Mouse (Mus musculus) limb, embryonic 12.5 days (tissue): ENCODE data around the gene Srsf2. TPM values are rescaled to one million over a fixed set of nuclear protein-coding genes. Genes with fewer than 3 reads are reported as not detected.
A peak's percentile ranks its signal among the peaks of the same experiment; 100 is the strongest.

Experiments used
- ATAC-seq: fragments of 200-750 bp; cut with Nextera tagmentation; 2 replicates; pipeline ENCODE4 v1.8.0; 2017; ENCODE audit warnings: low read depth, moderate TSS enrichment; ENCODE audit not compliant: insufficient number of reproducible peaks, insufficient read depth, low FRiP score, low TSS enrichment
- H3K27ac ChIP-seq: fragments of 300-500 bp; sonication (generic); 2 replicates; pipeline ENCODE4 v1.5.1; 2016; ENCODE audit warnings: mild to moderate bottlenecking, moderate library complexity
- H3K27me3 ChIP-seq: fragments of 300-500 bp; sonication (generic); 2 replicates; pipeline ENCODE4 v1.6.1; 2016; ENCODE audit warnings: mild to moderate bottlenecking, moderate library complexity
- H3K36me3 ChIP-seq: fragments of 300-500 bp; sonication (generic); 2 replicates; pipeline ENCODE4 v1.6.1; 2016; ENCODE audit warnings: mild to moderate bottlenecking, moderate library complexity
- H3K4me1 ChIP-seq: fragments of 300-500 bp; sonication (generic); replicated peaks from 2 replicates; pipeline ENCODE4 v1.6.1; 2016
- H3K4me2 ChIP-seq: fragments of 300-500 bp; sonication (generic); 2 replicates; pipeline ENCODE4 v1.6.1; 2016; ENCODE audit warnings: mild to moderate bottlenecking, moderate library complexity
- H3K4me3 ChIP-seq: fragments of 300-500 bp; sonication (generic); replicated peaks from 2 replicates; pipeline ENCODE4 v1.5.1; 2016; ENCODE audit warnings: mild to moderate bottlenecking
- H3K9ac ChIP-seq: fragments of 300-500 bp; sonication (generic); replicated peaks from 2 replicates; pipeline ENCODE4 v1.6.1; 2016; ENCODE audit warnings: mild to moderate bottlenecking, moderate library complexity
- H3K9me3 ChIP-seq: fragments of 300-500 bp; sonication (generic); 2 replicates; pipeline ENCODE4 v1.6.1; 2016; ENCODE audit warnings: mild to moderate bottlenecking, moderate library complexity
- WGBS: fragments of 180-500 bp; shearing (Covaris S2); methylation state at CpG from one replicate; pipeline ENCODE4 v1.1.7; 2016; 5-methylcytosine and 5-hydroxymethylcytosine counted together
- polyA plus RNA-seq: library from polyadenylated mRNA; unstranded; fragments of >200 nt; fragmentation: Nextera tagmentation; extraction: Ambion mirVana; gene quantifications from 2 replicates; pipeline ENCODE4 v1.2.1, GENCODE M21; 2016

The Srsf2 gene
- polyA plus RNA-seq, 1 experiment from 2014 or later: 1,014 TPM

DNA sequence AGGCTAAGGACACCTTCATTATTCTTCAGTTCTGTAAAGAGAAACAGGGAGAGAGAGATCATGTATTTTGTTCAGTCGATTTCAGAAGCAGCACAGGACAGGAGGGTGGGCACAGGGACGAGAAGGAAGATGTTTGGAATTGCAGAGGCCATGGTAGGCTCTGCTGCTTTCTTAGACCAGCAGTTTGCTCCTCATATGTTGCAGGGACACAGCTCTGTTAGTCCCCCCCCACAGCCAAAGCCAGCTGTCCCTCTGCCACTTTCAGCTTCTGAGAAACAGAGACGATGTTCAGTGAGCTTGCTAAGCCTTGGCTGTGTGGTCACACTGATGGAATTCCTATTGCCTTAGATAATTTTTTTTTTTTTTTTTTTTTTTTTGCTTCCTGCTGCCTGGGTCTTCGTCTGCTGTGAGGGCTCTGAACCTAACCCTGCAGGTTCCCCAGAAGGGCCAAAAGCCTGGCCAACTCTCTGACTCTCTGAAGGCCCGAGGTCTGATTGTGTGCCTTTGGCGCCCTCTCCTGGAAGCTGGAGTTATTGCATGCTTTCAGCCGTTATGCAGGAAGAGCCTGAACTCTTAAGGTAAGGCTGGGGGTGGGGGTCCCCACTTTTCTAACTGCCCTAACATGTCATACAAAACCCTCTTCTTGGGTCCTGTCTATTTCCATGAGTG is 44.8 kb downstream of the Srsf2 start:
- H3K27ac ChIP-seq: 0 out of 2 replicates have a peak overlapping the region, but pooled peaks have one; percentile 41
- no peak overlapping the region for H3K4me2 ChIP-seq
- no peaks in the 10 kb centered on the region for H3K9me3 ChIP-seq
- H3K4me1 ChIP-seq: peaks cover 33% of the 10 kb centered on the region
- ATAC-seq: no peak
- H3K27me3 ChIP-seq: peaks cover 5% of the 10 kb centered on the region; the same call in 1 of the 2 replicates
- WGBS: 31% methylated on average over 7 of the region's 7 CpGs
- no peak overlapping the region for H3K9ac ChIP-seq
- H3K36me3 ChIP-seq: no peaks in the 10 kb centered on the region
- H3K4me3 ChIP-seq: no peak overlapping the region

DNA sequence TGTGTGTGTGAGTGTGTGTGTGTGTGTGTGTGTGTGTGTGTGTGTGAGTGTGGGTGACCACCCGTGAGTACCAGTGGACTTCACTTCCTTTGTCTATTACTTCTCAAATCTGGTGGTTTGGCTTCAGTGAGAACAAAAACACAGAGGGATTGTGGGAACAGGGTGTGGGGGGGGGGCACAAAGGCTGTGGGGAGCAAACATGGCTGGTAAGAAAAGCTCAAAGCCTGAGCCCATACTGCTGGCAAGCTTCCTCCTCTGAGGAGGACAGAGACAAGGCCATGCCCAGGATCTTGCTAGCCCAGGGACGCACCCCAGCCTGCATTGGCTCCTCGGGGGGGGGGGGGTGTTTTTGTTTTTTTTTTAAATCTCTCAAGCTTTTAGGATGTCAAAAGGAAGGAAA is 45.4 kb downstream of the Srsf2 start:
- Histone ChIP-seq H3K27ac (no peak overlapping the region), H3K4me1 (peaks cover 27% of the 10 kb centered on the region)

DNA sequence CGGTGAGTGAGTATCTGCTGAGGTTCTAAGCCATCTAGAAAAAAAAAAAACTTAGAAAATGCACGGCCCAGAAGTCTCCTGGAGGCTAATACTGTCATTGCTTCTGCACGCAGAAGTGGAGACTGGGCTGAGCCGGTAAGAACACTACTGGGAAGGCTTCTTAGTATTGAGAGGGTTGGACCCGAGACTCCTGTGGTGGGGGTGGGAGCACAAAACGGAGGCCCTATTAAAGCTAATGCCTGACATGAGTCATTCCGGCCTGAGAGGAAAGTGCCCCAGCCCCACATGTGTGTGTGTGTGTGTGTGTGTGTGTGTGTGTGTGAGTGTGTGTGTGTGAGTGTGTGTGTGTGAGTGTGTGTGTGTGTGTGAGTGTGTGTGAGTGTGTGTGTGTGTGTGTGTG is 45.8 kb downstream of the Srsf2 start:
- H3K27ac ChIP-seq: no peak overlapping the region
- H3K27me3 ChIP-seq: peaks cover 5% of the 10 kb centered on the region; the same call in 1 of the 2 replicates
- 58% methylated on average over 7 of the region's 7 CpGs for WGBS
- H3K9me3 ChIP-seq: no peaks in the 10 kb centered on the region
- peaks cover 23% of the 10 kb centered on the region for H3K4me1 ChIP-seq
- no peak for ATAC-seq
- H3K4me3 ChIP-seq: no peak overlapping the region
- H3K4me2 ChIP-seq: no peak overlapping the region
- H3K9ac ChIP-seq: no peak overlapping the region
- H3K36me3 ChIP-seq: no peaks in the 10 kb centered on the region

More for the DNA sequence above, 45.4 kb downstream of the Srsf2 start:
- no peak for ATAC-seq
- WGBS: 77% methylated on average over 3 of the region's 3 CpGs
- Histone ChIP-seq H3K27me3 (peaks cover 5% of the 10 kb centered on the region; the same call in 1 of the 2 replicates), H3K9me3 (no peaks in the 10 kb centered on the region), H3K4me2 (no peak overlapping the region), H3K4me3 (no peak overlapping the region), H3K9ac (no peak overlapping the region), H3K36me3 (no peaks in the 10 kb centered on the region)

DNA sequence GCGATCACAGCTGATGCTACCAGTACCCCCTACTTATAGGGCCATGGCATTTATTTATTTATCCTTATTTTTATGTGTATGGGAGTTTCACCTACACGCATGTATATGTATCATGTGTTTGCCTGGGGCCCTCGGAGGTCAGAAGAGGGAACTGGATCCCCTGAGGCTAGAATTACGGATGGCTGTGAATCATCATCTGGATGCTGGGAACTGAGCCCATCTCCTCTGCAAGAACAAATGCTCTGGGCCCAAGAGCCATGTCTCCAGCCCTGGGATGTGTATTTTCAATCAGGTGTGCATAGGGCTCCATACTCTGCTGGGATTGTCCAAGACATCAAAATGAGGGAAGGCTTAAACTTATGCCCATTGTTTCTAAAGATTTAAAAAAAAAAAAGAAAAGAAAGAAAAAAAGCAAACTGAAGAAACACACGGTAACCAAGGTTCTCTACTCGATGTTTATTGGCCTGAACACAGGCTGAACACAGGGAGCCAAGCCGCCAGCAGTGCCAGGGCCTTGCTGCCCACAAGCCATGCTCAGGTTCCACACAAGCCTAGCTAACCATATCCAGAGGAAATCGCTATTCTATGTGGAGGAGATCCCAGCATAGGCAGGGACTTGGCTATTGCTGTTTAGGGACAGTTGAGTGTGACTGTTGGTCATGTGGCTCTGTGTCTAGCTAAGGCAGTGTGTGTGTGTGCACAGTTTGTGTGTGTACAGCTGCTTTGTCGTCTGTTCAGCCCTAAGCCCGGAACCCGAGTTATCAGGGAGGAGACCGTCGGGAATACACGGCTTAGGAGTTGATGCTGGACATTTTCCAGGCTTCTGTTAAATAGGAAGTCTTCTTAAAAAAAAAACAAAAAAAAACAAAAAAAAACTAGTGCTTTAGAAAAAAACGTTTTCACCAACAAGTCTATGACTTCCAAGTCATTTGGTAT is 46.5 kb downstream of the Srsf2 start:
- Histone ChIP-seq H3K27me3 (peaks cover 5% of the 10 kb centered on the region; the same call in 1 of the 2 replicates), H3K36me3 (no peaks in the 10 kb centered on the region), H3K9ac (no peak overlapping the region), H3K4me2 (no peak overlapping the region), H3K27ac (0 out of 2 replicates have a peak overlapping the region, but pooled peaks have one; percentile 41), H3K4me1 (peaks cover 18% of the 10 kb centered on the region), H3K4me3 (no peak overlapping the region), H3K9me3 (no peaks in the 10 kb centered on the region)
- no peak for ATAC-seq
- 84% methylated on average over 15 of the region's 15 CpGs for WGBS

DNA sequence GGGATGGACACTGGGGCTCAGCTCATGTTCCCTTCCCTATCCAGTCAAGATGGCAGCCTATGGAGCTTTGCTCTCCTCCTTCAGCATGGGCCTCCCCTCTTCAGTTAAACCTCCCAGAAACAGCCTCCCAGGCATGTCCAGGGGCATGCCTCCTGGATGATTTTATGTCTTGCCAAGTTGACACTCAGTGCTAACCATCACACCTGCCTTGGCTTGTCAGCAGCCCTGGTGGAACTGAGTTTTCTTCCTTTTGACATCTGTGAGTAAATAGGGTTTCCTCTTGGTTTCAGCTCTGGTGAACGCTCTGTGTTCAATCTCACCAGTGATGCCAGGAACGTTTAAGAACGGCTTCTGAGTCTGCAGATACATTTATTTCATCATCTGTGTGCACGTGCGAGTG is 50.2 kb downstream of the Srsf2 start:
- no peaks in the 10 kb centered on the region for H3K36me3 ChIP-seq
- no peaks in the 10 kb centered on the region for H3K9me3 ChIP-seq
- no peaks in the 10 kb centered on the region for H3K27me3 ChIP-seq
- 86% methylated on average over 5 of the region's 5 CpGs for WGBS
- no peak for ATAC-seq
- no peak overlapping the region for H3K27ac ChIP-seq
- H3K9ac ChIP-seq: no peak overlapping the region
- H3K4me3 ChIP-seq: no peak overlapping the region
- peaks cover under 1% of the 10 kb centered on the region; the same call in 1 of the 2 replicates for H3K4me1 ChIP-seq
- no peak overlapping the region for H3K4me2 ChIP-seq

DNA sequence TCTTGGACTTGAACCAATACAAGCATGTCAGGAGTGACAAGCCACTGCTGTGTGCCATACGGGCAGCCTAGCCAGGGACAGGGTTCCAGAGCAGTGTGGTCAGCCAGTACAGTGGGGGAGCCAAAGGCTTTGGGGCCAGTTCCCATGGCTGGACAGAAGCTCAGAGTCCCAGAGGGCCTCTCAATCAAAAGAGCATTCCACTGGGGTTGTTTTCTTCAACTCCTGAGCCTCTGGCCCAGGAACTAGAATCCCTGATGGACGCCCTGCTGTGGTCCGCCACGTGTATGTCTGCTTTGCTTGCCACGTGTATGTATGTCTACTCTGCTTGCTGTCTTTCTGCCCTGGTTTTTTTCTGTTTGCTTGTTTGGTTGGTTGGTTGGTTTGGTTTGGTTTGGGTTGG is 51.8 kb downstream of the Srsf2 start:
- no peaks in the 10 kb centered on the region for H3K36me3 ChIP-seq
- no peaks in the 10 kb centered on the region for H3K9me3 ChIP-seq
- H3K4me3 ChIP-seq: no peak overlapping the region
- H3K9ac ChIP-seq: no peak overlapping the region
- WGBS: 75% methylated on average over 5 of the region's 5 CpGs
- no peaks in the 10 kb centered on the region for H3K27me3 ChIP-seq
- no peak overlapping the region for H3K27ac ChIP-seq
- no peak overlapping the region for H3K4me2 ChIP-seq
- ATAC-seq: no peak
- H3K4me1 ChIP-seq: no peaks in the 10 kb centered on the region

Other genes with a start within 250 kb of the Srsf2 start
- 4.1 and 5.1 TPM in 2 replicates for gene Rhbdf2, start 226.1 kb downstream of the Srsf2 start, polyA plus RNA-seq
- 0.45 and 0.63 TPM in 2 replicates for gene Prcd, start 199.6 kb downstream of the Srsf2 start, polyA plus RNA-seq
- gene Cygb, start 198.8 kb downstream of the Srsf2 start, polyA plus RNA-seq: 3.1 and 3.6 TPM in 2 replicates
- not detected in 2 replicates for gene St6galnac1, start 77.6 kb downstream of the Srsf2 start, polyA plus RNA-seq
- gene Mxra7, start 25.0 kb downstream of the Srsf2 start, polyA plus RNA-seq: 19.6 and 20.8 TPM in 2 replicates
- gene Mettl23, start 9.8 kb downstream of the Srsf2 start, polyA plus RNA-seq: 58.8 and 65.3 TPM in 2 replicates
- 84.5 and 86.2 TPM in 2 replicates for gene Jmjd6, start 9.6 kb downstream of the Srsf2 start, polyA plus RNA-seq
- gene Mfsd11, start 654 bp downstream of the Srsf2 start, polyA plus RNA-seq: 42.8 and 43.4 TPM in 2 replicates
- gene Mgat5b, start 65.8 kb upstream of the Srsf2 start, polyA plus RNA-seq: 1.8 and 2.0 TPM in 2 replicates